Mouse (Mus musculus) cortical plate, adult 2 months (tissue): ENCODE data around the gene Sptb. TPM values are rescaled to one million over a fixed set of nuclear protein-coding genes. Genes with fewer than 3 reads are reported as not detected.
A peak's percentile ranks its signal among the peaks of the same experiment; 100 is the strongest.

ENCODE experiments used
- H3K27ac ChIP-seq: fragments of 200-500 bp; 2 replicates; pipeline ENCODE4 v1.5.1; 2012; ENCODE audit warnings: low read length, control low read depth, inconsistent platforms; ENCODE audit not compliant: insufficient read depth
- H3K4me1 ChIP-seq: fragments of 200-500 bp; 2 replicates; pipeline ENCODE4 v1.6.1; 2011; ENCODE audit warnings: low read length; ENCODE audit not compliant: control insufficient read depth, insufficient read depth
- H3K4me3 ChIP-seq: fragments of 200-500 bp; 2 replicates; pipeline ENCODE4 v1.5.1; 2011; ENCODE audit warnings: mild to moderate bottlenecking, low read length, control low read depth; ENCODE audit not compliant: insufficient read depth
- CTCF ChIP-seq: fragments of 200-500 bp; IDR thresholded peaks from 2 replicates; pipeline ENCODE4 v1.5.1; 2011; ENCODE audit warnings: mild to moderate bottlenecking, control low read depth, low read length; ENCODE audit not compliant: insufficient read depth; ENCODE audit errors: extremely low read depth
- POLR2A ChIP-seq: fragments of 200-500 bp; IDR thresholded peaks from 2 replicates; pipeline ENCODE4 v1.6.1; 2011; ENCODE audit warnings: mild to moderate bottlenecking, low read length, control low read depth; ENCODE audit not compliant: insufficient read depth; ENCODE audit errors: extremely low read depth
- polyA plus RNA-seq: library from polyadenylated mRNA; depleted of rRNA; stranded (reverse); fragments of >200 nt; gene quantifications from 2 replicates; pipeline ENCODE4 v1.2.3, GENCODE M21; 2012

Gene Sptb
- polyA plus RNA-seq, 1 experiment, result 44.6 TPM

DNA sequence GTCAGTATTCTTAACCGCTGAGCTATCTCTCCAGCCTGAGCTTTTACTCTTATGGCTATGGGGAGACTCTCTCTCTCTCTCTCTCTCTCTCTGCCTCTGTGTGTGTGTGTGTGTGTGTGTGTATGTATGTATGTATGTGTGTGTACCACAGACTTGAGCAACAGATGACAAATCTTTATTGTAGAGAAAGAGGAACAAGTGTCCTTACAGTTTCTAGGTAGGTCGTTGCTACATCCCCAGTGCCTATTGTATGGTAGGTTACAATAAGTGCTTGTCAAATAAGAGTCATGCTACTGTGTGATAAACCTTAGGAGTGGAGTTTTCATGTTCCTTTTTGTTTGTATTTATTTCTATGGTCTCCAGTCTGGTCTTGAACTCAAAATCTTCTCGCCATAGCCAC lies 170.2 kb downstream of the Sptb start:
- Histone ChIP-seq H3K4me3 (no peak overlapping the region), H3K27ac (no peak overlapping the region), H3K4me1 (no peaks in the 10 kb centered on the region)
- TF ChIP-seq CTCF, result no peak
- TF ChIP-seq POLR2A, result no peak

GRCm38 (mm10) chr12:76537434-76537833 lies 172.9 kb downstream of the Sptb start:
- TF ChIP-seq CTCF (no peak), POLR2A (no peak)
- 0 out of 2 replicates have a peak overlapping the region, but pooled peaks have one; percentile 7 for H3K27ac ChIP-seq
- no peaks in the 10 kb centered on the region for H3K4me1 ChIP-seq
- H3K4me3 ChIP-seq, result no peak overlapping the region

DNA sequence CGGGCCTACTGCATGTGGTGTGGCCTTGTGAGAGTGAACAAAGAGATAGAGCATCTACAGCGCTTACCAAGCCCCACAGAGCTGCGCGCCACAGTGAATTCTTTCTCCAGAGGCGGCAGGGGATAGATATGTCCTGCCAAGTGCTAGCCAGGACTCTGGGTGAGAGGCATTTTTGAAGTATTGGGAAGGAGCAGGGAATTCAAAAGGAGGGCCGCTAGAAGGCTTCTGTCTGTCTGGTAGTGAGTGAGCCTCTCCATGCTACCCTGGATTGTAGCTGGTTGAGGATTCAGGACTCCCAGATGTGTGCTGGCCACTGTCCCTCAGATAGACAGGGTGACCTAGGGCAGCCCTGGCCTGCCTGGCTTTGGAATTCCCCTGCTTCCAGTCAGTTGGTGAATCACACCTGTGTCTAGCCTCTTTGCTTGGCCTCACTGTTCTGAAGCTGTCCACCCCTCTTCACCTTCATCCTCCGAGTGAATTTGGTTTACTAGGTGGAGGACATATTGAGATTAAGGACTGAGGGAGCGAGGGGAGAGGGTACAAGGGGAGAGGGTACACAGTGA lies 173.7 kb downstream of the Sptb start:
- Histone ChIP-seq H3K4me3 (no peak overlapping the region), H3K27ac (peak overlapping the region; percentile 51), H3K4me1 (no peaks in the 10 kb centered on the region)
- no peak for TF ChIP-seq CTCF
- no peak for TF ChIP-seq POLR2A

DNA sequence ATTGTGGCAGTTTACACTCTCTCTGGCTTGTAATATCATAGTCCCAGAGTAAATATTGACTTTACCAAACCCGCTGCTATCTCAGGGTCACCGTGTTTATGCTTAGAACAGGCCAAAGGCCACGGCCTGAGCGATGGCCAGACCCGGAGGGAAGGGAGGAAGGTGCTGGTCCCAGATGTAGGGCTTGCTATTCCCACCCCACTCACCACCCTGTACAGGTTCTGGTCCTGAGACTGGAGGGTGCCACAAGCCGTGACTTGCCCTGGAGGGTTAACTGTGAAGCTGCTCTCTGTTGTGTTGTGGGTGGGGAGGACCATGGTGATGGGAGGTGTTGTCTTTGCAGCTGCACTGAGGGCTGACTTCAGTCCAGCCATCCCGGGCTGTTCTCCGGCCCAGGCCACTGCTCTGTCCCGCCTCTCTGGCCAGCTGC lies 174.9 kb downstream of the Sptb start:
- 0 out of 2 replicates have a peak overlapping the region, but pooled peaks have one; percentile 9 for H3K27ac ChIP-seq
- H3K4me1 ChIP-seq, result no peaks in the 10 kb centered on the region
- TF ChIP-seq CTCF, result no peak
- TF ChIP-seq POLR2A, result no peak
- H3K4me3 ChIP-seq, result no peak overlapping the region

GRCm38 (mm10) chr12:76534641-76535283 lies 175.6 kb downstream of the Sptb start:
- peak overlapping the region; percentile 14 for H3K4me3 ChIP-seq
- H3K4me1 ChIP-seq, result no peaks in the 10 kb centered on the region
- peak overlapping the region; percentile 59 for H3K27ac ChIP-seq
- TF ChIP-seq CTCF, result no peak
- no peak for TF ChIP-seq POLR2A

DNA sequence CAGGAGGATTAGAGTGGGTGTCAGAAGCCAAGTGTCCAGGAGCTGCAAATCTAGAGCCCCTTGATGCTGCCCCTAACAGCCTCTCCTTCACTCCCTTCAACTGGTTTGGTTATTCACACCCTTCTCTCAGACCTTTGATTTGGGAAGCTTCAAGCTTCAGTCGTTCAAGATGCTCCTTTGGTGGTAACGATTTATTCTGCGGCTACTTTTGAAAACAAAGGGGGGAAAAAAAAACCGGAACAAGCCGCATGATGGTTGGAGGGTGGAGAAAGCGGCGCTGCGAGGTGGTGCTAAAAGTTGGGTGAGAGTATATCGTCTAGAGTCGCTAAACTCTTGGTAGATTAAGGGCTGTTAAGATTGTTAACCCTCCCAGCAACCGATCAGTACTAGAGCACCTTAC lies 176.1 kb downstream of the Sptb start:
- Histone ChIP-seq H3K4me1 (no peaks in the 10 kb centered on the region), H3K4me3 (peak overlapping the region; percentile 25), H3K27ac (peak overlapping the region; percentile 59)
- TF ChIP-seq POLR2A, result no peak
- no peak for TF ChIP-seq CTCF

GRCm38 (mm10) chr12:76533377-76534222 lies 176.7 kb downstream of the Sptb start:
- Histone ChIP-seq H3K27ac (peak overlapping the region; percentile 59), H3K4me1 (no peaks in the 10 kb centered on the region), H3K4me3 (peak overlapping the region; percentile 25)
- TF ChIP-seq CTCF (no peak), POLR2A (no peak)

DNA sequence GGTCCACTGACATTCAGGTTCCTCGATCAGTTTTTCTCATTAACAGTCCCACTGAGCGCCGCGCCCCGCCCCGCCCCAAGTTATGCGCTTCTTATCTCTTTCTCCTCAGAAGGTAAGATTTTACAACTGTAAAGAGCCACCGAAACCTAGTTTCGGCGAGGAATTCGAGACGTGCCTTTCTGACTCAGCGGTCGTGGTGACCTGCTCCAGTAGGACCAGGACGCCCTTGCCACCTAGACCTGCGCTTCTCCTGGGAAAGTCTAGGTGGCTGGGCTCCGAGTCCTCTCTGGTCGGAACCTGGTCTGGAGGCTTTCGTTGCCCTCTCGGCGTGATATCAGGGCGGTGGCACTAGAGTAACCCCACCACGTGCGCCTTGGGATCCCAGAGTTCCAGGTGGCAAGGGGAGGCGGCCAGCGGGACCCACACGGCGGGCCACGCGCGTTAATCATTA lies 177.4 kb downstream of the Sptb start:
- H3K4me3 ChIP-seq, result peak overlapping the region; percentile 25
- TF ChIP-seq CTCF (no peak), POLR2A (no peak)
- no peaks in the 10 kb centered on the region for H3K4me1 ChIP-seq
- no peak overlapping the region for H3K27ac ChIP-seq

GRCm38 (mm10) chr12:76531986-76532925 lies 178.1 kb downstream of the Sptb start:
- Histone ChIP-seq H3K4me1 (no peaks in the 10 kb centered on the region), H3K27ac (no peak overlapping the region), H3K4me3 (no peak overlapping the region; the same call in 1 of the 2 replicates)
- TF ChIP-seq CTCF (no peak), POLR2A (no peak)
